Mouse (Mus musculus) retina, adult 2 months (tissue): ENCODE results near the gene Flt3.
A peak's percentile ranks its signal among the peaks of the same experiment; 100 is the strongest.

Experiments
- DNase-seq: peaks from one replicate; pipeline ENCODE4 v3.0.0-alpha.2; 2012; ENCODE audit warnings: low read depth, low spot score

Flt3 gene

DNA sequence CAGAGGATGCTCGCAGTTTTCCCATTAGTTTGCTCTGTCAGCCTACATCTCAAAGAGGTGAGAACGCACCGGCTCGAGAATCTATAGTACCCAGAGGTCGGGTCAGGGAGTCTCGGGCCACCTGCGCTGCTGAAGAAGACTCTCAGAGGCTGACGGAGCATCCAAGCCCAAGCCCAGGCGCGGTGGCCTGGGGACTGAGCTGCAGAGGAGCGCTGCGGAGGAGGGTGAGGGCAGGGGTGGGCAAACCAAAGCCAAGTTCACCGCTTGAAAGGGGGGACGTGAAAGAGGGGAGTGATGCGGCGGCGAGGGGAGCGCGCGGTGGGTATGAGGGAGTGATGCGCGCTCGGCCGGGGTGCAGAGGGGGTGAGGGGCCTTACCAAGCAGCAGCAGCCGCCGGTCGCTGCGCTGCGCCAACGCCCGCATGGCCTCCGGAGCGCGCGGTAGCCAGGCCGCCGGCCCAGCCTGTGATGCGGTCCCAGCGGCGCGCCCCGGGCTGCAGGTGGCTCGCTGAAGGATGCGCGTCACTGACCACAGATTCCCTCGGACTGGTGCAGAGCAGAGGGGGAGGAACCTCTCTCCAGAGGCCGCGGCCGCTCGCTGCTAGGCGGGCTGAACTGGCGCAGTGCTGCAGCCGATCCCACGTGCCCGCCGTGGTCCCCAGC is at the start of gene Flt3:
Flt3 (minus strand) TSS at position 647 of the 662 bp plus-strand sequence.
- no peak for DNase-seq

DNA sequence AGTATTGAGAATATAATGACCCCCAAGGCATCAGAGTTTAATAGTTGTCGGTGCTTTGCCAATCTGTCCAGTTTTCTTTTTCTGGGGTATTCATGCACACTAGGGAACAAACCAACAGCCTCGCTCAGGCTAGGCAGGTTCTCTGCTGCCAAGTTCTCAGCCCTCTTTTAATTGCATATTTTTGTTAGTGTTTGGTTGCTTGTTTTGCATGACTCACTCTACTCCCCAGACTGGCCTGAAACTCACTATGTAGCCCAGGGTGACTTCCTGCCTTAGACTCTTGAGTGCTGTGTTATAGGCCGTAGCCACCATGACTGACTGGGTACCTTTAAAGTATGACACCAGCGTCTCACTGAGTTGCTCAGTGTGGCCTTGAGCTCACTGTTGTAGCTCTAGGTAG is 48.6 kb upstream of the Flt3 start:
- no peak for DNase-seq

DNA sequence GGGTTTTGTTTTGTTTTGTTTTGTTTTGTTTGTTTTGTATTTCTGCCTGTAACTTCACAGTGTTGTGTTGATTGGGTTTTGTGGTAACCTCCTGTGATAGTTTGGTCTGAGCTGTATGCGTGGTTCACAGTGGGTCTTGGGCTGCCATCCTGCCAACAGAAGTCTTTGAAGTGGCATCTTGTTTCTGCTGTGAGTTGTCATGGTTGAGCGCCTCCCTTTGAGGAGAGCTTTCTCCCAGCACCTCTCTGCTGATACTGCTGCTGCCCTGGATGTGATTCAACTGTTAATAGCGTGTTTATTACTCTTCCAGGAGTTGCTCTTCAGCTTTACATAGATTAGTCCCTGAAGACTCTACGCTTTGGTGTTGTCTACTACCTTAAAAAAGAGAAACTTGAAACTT is 48.2 kb upstream of the Flt3 start:
- no peak for DNase-seq

DNA sequence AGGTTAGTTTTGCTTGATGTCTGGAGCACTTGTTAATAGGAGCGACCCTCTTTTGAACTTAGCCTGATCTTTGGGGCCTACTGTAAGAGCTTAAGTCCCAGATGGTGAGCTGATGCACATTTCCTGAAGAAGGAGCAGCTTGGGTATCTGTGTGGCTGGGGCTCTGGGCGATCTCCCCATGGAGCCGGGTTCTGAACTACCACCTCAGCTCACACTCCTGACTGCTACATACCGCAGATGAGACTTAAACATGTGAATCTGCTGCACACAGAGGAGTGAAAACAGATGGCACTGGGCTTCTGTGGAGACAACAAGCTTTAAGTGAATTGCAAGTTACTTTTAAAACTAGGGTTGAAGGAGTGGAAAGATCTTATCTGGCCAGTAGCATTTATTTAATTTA is 45.0 kb upstream of the Flt3 start:
- DNase-seq, result no peak

DNA sequence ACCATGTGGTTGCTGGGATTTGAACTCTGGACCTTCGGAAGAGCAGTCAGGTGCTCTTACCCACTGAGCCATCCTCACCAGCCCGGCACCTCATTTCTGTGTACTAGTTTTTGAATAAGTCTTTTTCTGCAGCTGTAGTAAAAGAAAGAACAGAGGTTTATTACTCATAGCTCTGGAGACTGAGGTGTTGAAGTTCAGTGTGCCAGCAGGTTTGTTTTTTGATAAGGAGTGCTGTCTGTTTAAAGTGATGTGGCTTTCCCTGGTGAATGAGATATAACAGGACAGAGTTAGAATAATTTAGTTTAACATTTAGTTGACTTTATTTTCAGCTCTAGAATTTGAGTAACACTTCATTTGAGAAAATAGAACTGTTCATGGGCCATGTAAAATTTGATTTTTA is 44.5 kb upstream of the Flt3 start:
- no peak for DNase-seq

DNA sequence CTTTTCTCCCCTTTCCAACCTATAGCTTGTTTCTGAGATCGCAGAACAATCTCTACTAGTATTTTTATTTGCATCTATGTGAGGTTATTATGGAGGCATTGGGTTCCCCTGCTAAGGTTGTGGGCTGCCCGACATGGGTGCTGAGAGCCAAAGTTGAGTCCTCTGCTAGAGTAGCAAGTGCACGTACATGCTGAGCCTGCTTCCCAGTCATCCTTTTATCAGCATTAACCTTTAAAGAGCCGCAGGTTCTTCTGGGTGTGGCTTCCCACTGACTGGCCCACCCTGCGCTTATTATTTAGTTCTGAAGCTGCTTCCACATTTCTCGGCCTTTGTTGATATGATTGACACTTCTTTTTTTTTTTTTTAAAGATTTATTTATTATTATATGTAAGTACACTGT is 44.0 kb upstream of the Flt3 start:
- DNase-seq, result no peak

DNA sequence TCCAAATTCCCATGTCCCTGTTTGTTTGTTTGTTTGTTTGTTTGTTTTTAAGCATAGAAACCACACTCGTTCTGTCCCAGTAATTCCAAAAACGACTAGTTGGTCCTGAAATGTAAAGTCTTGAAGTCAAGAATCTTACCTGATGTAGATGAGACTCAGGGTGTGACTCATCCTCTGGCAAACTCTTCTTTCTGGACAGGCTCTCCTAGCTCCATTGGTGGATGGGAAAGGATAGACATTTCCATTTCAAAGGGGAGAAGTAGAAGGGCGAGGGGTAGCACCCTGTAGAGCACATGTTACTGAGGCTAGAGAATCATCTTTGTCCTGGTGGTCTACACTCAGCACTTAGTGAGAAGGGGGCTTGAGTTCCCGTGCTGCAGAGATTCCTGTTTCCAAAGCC is 42.5 kb upstream of the Flt3 start:
- no peak for DNase-seq

DNA sequence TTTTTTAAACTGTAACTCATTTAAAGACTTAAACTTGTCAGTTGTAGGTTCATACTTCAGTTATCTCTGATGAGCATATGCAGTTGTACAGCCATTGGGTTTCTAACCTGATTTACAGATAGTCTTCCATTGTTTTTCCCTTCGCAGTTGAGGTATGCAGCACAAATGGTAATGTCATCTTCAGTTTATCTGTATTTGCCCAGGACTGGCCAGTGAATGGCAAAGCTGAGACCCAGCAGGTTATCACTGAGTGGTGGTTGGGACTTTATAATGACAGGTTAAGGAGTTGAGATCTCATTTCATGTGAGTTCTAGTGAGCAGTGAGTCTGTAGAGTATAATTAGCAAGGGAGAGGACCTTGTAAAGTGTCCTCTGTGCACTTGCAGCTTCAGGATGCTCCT is 41.7 kb upstream of the Flt3 start:
- DNase-seq, result no peak

DNA sequence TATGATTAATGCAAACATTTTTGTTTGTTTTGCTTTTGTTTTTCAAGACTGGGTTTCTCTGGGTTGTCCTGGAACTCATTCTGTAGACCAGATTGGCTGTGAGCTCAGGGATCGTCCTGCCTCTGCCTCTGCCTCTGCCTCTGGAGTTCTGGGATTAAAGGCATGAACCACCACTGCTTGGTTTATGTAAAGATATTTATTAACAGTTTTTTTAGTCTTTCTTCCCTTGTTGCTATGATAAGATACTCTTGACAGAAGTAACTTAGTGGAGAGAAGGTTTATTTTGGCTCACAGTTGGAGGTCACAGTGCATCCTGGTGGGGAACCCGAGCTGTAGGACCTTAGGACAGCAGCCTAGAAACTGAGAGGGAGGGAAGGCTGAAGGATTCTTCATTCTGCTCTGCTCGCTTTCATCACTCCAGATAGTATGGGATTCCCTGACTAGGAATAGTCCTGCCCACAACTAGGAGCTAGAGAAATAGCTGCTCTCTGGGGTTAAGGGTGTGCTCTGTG is 40.8 kb upstream of the Flt3 start:
- DNase-seq, result no peak

DNA sequence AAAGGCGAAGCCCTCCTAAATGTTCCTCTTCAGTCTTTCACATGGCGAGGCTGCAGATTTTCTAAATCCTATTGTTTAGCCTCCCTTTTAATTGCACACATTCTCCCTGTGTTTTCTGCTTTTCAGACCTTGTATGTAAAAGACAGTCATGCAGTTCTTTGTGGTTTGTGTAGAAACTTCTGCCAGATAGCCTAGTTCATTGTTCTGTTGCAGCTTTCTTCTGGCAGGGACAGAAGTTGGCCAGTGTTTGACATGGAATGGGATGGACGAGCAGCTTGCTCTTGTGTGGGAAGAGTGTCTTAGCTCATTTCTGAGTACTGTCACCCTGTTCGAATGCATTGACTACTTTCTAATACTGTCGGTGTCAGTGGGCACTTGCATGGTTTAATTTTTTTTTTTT is 36.2 kb upstream of the Flt3 start:
- no peak for DNase-seq

DNA sequence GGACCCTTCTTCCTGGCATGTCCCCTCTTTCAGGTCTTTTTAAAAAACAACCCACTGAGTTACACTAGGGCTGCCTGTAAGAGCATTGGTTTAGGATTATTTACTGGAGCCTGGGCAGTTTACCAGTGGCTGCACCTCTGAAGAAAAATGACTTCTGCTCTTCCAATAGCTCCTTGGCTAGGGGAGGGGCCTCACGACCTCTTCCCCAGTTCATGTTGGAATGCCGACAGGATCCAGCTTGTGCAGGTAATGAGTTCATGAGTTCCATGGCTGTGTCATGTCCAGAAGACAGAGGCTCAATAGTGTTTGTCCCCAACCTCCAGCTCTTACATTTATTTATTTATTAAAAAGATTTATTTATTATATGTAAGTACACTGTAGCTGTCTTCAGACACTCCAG is 35.5 kb upstream of the Flt3 start:
- no peak for DNase-seq

DNA sequence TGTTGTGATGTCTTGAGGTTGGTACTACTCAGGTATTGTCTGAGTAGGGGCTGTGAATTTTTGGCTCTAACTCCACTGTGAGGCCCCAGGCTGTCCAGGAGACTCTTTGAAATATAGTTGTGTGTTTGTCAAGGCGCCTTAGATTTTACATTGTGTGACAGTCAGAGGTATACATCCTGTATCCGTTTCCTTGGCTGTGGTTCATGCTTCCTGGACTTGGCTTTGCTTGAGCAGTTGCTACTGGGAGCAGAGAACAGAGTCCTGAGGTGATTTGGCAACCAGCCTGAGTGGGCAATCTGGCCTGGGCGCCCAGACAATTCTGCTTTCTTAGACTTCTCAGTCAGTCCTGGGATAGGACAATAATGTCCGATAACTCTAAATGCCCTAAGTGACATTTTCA is 34.9 kb upstream of the Flt3 start:
- no peak for DNase-seq

DNA sequence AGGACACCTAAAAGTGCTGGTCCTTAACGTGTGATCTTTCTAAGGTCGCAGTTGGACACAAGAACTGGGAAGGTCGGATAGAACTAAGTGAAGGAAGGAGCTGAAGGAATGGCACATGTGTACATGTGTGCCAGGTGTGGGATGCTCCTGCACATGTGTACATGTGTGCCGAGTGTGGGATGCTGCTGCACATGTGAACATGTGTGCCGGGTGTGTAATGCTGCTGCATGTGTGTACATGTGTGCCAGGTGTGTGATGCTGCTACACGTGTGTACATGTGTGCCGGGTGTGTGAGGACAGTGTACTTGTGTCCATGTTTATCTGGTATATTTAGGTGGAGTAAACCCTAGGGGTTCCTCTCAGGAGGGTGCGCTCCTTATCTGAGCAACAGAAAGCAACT is 32.6 kb upstream of the Flt3 start:
- DNase-seq, result no peak

DNA sequence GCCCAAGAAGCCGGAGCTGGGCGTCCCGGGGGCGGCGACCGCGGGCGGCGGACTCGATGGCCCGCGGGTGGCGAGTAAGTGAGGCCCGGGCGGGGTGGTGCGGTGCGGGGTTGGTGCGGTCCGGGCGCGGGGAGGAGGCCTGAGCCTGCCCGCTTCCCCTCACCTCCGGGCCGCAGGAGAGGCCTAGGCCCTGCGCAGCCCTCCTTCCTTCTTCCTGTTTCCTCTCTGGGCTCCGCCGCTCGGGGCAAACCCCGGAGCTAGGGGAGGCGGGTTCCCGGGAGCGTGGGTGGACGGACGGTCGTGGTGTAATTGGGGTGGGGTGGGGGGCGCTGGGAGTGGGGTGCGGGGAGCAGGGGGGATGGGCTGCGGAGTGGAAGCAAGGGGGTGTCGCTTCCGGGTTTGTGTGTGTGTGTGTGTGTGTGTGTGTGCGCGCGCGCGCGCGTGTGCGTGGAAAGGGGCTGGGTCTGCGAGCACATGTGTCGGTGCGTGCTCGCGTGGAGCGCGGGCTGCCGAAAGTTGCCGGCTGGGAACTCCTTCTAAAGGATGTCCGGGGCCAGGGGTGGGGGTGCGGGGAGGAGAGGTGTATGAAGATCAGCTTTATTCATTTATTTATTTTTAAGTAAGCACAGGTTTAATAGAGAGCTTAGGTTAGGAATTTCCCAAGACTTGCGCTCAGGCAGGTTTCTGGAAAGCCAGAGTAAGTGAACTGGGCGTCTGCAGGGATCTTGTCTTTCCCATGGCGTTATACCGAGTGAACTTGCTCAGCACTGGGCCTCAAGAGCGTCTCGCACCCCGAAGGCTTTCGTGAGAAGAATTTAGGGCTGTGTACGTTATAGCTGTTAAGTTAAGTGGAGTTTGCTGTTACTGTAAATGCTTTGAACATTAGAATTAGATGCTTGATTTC is 30.9 kb upstream of the Flt3 start:
- DNase-seq, result no peak

DNA sequence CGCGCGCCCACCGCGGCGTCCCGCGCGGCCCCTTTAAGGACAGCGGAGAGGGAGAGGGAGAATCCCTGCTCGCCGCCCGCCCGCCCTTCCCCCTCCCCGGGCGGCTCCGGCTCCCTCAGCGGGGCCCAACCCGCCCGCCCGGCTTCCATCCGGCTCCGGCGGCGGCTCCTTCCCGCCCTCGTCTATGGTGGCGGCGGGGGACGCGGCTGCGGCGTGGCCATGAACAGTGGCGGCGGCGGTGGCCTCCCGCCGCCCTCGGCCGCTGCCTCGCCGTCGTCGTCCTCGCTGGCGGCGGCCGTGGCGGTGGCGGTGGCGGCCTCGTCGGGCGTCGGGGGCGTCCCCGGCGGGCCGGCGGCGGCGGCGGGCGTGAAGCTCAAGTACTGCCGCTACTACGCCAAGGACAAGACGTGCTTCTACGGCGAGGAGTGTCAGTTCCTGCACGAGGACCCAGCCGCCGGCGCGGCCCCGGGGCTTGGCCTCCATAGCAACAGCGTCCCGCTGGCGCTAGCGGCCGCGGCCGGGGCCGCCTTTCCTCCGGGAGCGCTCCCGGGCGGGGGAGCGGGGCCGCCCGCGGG is 30.2 kb upstream of the Flt3 start:
- DNase-seq, result no peak

DNA sequence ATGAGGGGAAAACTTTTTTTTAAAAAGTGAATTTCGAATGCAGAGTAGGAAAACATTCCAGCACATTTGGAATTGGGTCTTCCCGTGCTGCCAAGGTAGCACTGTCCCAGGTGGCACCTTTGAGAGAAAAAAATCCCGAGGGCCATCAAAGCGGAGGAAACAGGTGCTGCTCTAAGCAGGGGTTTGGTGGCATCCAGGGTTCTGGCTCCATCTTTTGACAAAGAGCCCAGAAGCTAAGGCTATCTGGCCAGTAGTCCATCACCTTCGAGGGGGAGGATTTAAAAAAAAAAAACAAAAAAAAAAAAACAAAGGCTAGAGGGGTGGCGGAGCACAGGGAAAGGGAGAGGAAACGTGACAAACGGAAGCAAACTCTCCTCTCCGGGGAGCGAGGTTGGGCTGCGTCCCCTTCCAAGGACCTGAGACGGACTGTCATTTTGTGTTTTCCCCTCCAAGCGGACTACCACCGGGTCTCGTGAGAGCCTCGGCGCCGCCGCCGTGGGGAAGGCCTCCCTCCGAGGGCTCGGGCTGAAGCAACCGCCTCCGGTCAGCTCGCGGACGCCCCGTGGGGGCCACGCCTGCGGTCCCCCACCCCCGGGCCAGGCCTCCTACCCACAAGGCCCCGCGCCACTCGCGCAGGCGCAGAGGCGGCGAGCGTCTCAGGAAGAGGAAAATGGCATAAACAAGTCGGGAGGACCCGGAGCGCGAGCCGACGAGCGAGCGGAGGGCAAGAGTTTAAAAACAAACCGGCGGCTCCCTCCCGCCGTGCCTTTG is 29.4 kb upstream of the Flt3 start, which contains the start of gene Pan3:
Pan3 (plus strand) TSS at position 627 of the 771 bp plus-strand sequence.
- peak; percentile 85 for DNase-seq

DNA sequence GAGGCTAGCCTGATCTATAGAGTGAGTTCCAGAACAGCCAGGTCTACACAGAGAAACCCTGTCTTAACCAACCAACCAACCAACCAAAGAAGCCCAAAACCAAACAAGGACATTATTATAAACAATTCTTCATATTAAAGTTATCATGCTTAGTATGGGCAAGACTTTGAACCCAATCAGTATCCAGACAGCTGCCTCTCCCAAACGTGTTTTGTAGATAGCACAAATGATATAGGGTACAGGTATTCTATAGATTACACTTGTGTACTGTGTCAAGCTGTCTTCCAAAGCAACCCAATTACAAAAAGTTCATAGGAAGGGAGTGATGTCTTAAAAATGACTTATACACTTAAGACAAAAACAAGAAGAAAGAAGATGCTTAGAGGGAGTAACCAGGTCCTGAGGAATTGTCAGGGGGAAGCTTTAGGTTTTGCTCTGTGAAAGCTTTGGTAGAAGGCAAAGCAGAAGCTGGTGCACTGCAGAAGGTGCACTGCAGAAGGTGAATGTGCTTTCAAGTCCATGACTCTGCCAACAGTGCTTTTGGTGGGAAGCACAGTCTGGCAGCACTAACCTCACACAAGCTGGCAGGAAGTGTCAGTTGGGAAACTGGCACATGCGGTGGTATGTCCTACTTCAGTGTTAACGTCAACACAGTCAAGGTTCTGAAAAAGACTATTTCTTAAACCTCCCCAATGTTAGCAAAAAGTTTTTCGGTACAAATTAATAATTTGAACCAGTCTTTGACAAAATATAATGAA is 25.9 kb upstream of the Flt3 start:
- no peak for DNase-seq

DNA sequence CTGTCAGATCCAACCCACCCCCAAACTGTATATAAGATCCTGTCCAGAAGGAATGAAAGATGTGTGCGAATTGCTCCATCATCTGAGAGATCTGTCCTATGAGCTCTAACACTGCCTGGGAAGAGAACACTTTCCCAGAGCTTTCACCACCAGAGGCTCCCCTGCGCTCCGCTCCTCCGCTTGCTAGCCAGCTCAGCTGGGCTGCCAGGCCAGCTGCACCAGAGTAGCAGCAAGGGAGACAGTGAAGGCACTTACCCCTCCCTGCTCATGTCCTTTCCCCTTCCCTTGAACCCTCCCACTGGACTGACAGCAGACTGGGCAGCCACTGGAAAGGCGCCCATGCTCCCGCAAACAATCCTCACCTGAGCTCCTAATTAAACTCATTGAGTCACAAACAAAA is 23.3 kb upstream of the Flt3 start:
- DNase-seq, result no peak

DNA sequence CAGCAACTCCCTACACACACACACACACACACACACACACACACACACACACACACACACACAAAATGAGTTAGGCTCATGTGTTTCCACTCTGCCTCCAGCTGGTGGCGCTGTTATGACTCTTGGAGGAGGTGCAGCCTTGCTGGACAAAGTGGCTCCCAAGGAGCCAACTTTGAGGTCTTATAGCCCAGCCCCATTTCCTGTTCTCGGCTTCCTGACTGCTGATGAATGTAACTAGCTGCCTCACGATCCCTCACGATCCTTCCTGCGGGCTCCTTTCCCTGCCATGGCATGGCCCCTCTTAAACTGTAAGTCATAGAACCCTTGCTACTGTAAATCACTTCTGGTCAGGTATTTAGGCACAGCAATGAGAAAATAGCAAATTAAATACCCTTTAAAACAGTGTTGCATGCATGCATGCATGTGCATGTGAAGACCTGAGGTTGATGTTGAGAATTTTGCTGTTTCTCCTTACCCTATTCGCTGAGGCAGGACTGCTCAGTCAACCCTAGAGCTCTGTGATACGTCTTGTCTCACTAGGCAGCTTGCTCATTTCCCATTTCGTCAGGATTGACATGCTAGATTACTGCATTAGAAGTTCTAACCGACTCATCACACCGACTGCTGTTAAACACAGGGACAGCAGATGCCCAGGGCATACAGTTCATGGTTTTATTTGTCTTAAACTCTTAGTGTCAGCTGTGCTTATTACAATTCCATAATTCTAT is 18.3 kb upstream of the Flt3 start:
- no peak for DNase-seq

DNA sequence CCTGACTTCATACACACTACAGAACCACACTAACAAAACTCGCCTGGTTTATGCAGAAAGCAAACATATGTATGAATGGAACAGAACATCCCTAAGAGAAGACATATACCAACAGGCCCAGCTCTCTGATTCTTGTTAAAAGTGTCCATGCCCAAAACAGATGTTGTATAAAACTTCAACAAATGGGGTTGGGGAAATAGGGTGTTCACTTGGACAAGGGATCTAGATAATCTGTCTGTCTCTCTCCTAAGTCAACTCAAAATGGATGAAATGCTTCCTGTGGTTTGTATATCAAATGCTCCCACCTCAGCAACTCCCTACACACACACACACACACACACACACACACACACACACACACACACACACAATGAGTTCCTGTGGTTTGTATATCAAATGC is 17.7 kb upstream of the Flt3 start:
- DNase-seq, result no peak
